Mouse (Mus musculus) stomach, embryonic 14.5 days (tissue): Measurements from ENCODE around the gene Col5a1. TPM values are rescaled to one million over a fixed set of nuclear protein-coding genes. Genes with fewer than 3 reads are reported as not detected.

Experiments
- ATAC-seq: fragments of 200-750 bp; cut with Nextera tagmentation; 2 replicates; pipeline ENCODE4 v1.8.0; 2017; ENCODE audit warnings: low read depth, moderate TSS enrichment; ENCODE audit not compliant: insufficient number of reproducible peaks, insufficient read depth, low FRiP score
- H3K27ac ChIP-seq: fragments of 300-500 bp; sonication (generic); 2 replicates; pipeline ENCODE4 v1.5.1; 2014; ENCODE audit warnings: mild to moderate bottlenecking, low read length, moderate library complexity, mixed read lengths
- H3K27me3 ChIP-seq: fragments of 300-500 bp; sonication (generic); 2 replicates; pipeline ENCODE4 v1.6.1; 2014; ENCODE audit warnings: low read length, control low read depth, mixed read lengths; ENCODE audit not compliant: control insufficient read depth, insufficient read depth
- H3K36me3 ChIP-seq: fragments of 300-500 bp; sonication (generic); 2 replicates; pipeline ENCODE4 v1.6.1; 2014; ENCODE audit warnings: mild to moderate bottlenecking, control low read depth, low read length, moderate library complexity, mixed read lengths; ENCODE audit not compliant: control insufficient read depth, insufficient read depth
- H3K4me1 ChIP-seq: fragments of 300-500 bp; sonication (generic); 2 replicates; pipeline ENCODE4 v1.6.1; 2014; ENCODE audit warnings: low read length, control low read depth, mixed read lengths; ENCODE audit not compliant: control insufficient read depth, insufficient read depth
- H3K4me2 ChIP-seq: fragments of 300-500 bp; sonication (generic); replicated peaks from 2 replicates; pipeline ENCODE4 v1.6.1; 2014; ENCODE audit warnings: low read depth, low read length, control low read depth
- H3K4me3 ChIP-seq: fragments of 300-500 bp; sonication (generic); 2 replicates; pipeline ENCODE4 v1.5.1; 2014; ENCODE audit warnings: low read depth, low read length, control low read depth
- H3K9ac ChIP-seq: fragments of 300-500 bp; sonication (generic); replicated peaks from 2 replicates; pipeline ENCODE4 v1.6.1; 2014; ENCODE audit warnings: low read depth, mild to moderate bottlenecking, control low read depth, low read length, moderate library complexity, mixed read lengths
- H3K9me3 ChIP-seq: fragments of 300-500 bp; sonication (generic); 2 replicates; pipeline ENCODE4 v1.6.1; 2016; ENCODE audit warnings: low read depth, low read length, control low read depth; ENCODE audit not compliant: control insufficient read depth
- WGBS: fragments of 180-500 bp; shearing (Covaris S2); extraction: QIAGEN DNeasy Blood & Tissue Kit; methylation state at CpG from one replicate; pipeline ENCODE4 v1.1.7; 2014; 5-methylcytosine and 5-hydroxymethylcytosine counted together
- polyA plus RNA-seq: library from polyadenylated mRNA; unstranded; fragments of >200 nt; fragmentation: Nextera tagmentation; extraction: Ambion mirVana; gene quantifications from 2 replicates; pipeline ENCODE4 v1.2.1, GENCODE M21; 2014

Col5a1 gene
- polyA plus RNA-seq, 1 experiment from 2014 or later = 160 TPM

DNA sequence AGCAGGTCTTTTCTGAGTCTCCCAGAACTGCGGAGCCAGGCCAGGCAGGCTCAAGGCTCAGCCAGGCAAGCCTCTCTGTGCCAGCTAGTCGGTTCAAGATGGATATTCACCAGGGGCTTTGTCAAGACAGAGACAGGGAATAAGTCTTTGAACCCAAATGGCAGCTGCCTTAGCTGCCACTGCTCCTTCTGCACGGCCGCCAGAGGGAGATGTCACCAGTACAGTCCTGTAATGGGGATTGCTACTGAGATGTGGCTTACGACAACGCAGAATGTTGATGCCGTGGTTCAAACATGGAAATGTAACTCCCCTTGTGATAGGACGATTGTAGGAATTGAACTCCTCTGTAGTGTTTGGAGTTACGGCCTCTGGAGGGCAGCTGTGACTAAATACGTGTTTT lies 199.9 kb downstream of the Col5a1 start:
- H3K4me2 ChIP-seq = no peak overlapping the region
- whole genome bisulfite sequencing = 70% methylated on average over 10 of the region's 10 CpGs
- no peaks in the 10 kb centered on the region for H3K27me3 ChIP-seq
- H3K9me3 ChIP-seq = no peaks in the 10 kb centered on the region
- H3K9ac ChIP-seq = no peak overlapping the region
- H3K4me3 ChIP-seq = no peak overlapping the region
- H3K27ac ChIP-seq = no peak overlapping the region
- H3K36me3 ChIP-seq = no peaks in the 10 kb centered on the region
- ATAC-seq = no peak
- H3K4me1 ChIP-seq = 0 out of 2 replicates have a peak, but pooled peaks cover 4% of the 10 kb centered on the region

- Histone ChIP-seq H3K36me3 (no peaks in the 10 kb centered on the region), H3K4me2 (no peak overlapping the region), H3K4me1 (0 out of 2 replicates have a peak, but pooled peaks cover 4% of the 10 kb centered on the region), H3K27me3 (no peaks in the 10 kb centered on the region), H3K4me3 (no peak overlapping the region), H3K9ac (no peak overlapping the region), H3K27ac (no peak overlapping the region), H3K9me3 (no peaks in the 10 kb centered on the region)
- WGBS = 36% methylated on average over 5 of the region's 5 CpGs
- ATAC-seq = no peak
Measured at GRCm38 (mm10) chr2:28089095-28089494, 202.9 kb downstream of the Col5a1 start.

Other genes starting within 250 kb of the Col5a1 start
- 9.0 and 10.3 TPM in 2 replicates for gene Rxra, start 210.0 kb upstream of the Col5a1 start, polyA plus RNA-seq
- 0.71 and 0.87 TPM in 2 replicates for gene Fcnb, start 198.5 kb downstream of the Col5a1 start, polyA plus RNA-seq